Mouse (Mus musculus): Measurements from ENCODE around the gene Syt8. TPM values are rescaled to one million over a fixed set of nuclear protein-coding genes. Genes with fewer than 3 reads are reported as not detected.

The Syt8 gene
- 1.9 and 3.9 TPM in 2 replicates for polyA plus RNA-seq (2014; fragmentation: Nextera tagmentation; extraction: Ambion mirVana)

DNA sequence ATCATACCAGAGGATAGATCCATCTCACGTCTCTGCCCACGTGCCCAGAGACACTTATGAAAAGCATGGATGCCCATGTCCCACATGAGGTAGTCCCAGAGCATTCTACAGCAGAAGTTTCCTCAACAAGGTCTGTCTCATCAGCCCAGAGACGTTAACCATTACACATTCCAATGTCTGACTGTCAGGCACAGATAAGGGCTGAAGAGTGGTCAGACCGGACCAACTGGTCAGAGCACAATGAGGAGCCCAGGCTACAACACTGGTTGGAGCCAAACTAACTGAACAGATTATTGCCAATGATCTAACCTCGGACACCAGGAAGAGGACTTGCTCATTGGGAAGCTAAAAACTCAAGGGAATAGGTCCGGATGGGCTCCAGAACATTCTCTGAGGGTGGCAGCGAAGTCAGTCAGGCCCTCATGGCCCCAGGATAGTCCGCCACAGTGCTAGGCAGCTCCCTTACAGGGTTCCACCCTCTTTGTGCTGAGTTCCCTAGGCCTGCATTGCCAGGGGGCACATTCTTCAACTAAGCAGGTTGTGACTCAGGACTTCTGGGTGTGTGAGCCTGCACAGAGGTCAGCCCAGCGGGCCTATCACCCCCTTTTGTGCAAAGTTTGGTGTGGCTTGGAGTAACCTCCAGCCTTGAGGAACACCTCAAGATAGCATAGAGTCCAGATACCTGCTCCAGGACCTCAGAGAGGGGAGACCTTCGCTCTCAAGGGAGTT, at the start of gene Syt8:
Gene Syt8 (plus strand): TSS at position 714 of the 729 bp plus-strand sequence.
- Histone ChIP-seq H3K4me3 (ENCODE audit: low read depth, low read length) (no peak within 1 kb of the TSS), H3K9ac (ENCODE audit: low read depth, low read length) (no peak within 1 kb of the TSS; the same call in none of the 2 replicates), H3K36me3 (ENCODE audit: control insufficient read depth, insufficient read depth, low read length) (no peaks in the 10 kb centered on the region), H3K9me3 (ENCODE audit: control insufficient read depth, low read length) (no peaks in the 10 kb centered on the region), H3K4me2 (ENCODE audit: low read depth, low read length) (no peak within 1 kb of the TSS), H3K27ac (replicated peaks; ENCODE audit: low read depth, low read length) (peak within 1 kb of the TSS; percentile 79), H3K4me1 (ENCODE audit: control insufficient read depth, insufficient read depth, low read length) (peaks cover 34% of the 10 kb centered on the region), H3K27me3 (replicated peaks; ENCODE audit: control insufficient read depth, insufficient read depth, low read length) (no peaks in the 10 kb centered on the region)
- ATAC-seq (ENCODE audit: low read depth) (no peak), DNase-seq (ENCODE audit: low spot score) (no peak)
- WGBS: 72% methylated on average over 9 of the region's 10 CpGs

DNA sequence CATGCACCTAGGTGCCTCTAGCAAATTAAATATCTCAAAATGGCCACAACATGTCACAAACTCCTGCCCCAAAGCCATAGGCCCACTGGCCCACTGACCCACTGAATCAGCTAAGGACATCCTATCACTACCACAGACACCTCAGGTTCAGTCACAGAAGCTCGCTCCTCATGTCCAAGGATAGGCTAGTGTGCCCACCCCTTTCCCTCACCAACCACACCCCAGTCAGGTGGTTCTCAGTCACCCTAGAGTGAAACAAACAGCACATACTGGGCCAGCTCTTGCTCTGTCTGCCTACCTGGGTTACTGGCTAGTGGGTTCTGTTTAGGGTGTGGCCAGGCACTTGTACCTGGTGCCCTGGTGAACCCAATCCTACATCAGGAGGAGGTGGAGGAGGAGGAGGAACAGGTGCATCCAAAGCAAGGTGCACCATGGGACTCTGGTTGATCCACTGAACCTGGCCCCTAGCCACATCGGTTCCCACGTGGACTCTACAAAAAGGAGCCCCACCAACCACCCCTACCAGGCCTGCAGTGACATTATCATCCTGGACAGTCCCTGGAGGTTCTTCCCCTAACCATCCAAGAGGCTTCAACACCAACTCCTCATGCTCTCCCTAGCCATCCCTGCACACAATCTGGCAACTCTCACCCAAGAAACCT, 48.8 kb upstream of the Syt8 start:
- DNase-seq (ENCODE audit: low spot score) (no peak), ATAC-seq (ENCODE audit: low read depth) (no peak)
- H3K4me2 ChIP-seq (ENCODE audit: low read depth, low read length): peak overlapping the region; percentile 94; the same call in 1 of the 2 replicates
- no peaks in the 10 kb centered on the region for H3K27me3 ChIP-seq (replicated peaks; ENCODE audit: control insufficient read depth, insufficient read depth, low read length)
- H3K4me1 ChIP-seq (ENCODE audit: control insufficient read depth, insufficient read depth, low read length): peaks cover 8% of the 10 kb centered on the region
- no peaks in the 10 kb centered on the region for H3K9me3 ChIP-seq (ENCODE audit: control insufficient read depth, low read length)
- H3K36me3 ChIP-seq (ENCODE audit: control insufficient read depth, insufficient read depth, low read length): peaks cover 41% of the 10 kb centered on the region
- H3K27ac ChIP-seq (replicated peaks; ENCODE audit: low read depth, low read length): no peak overlapping the region
- peak overlapping the region; percentile 78; the same call in 1 of the 2 replicates for H3K4me3 ChIP-seq (ENCODE audit: low read depth, low read length)
- 87% methylated on average over 3 of the region's 3 CpGs for WGBS
- no peak overlapping the region; the same call in 1 of the 2 replicates for H3K9ac ChIP-seq (ENCODE audit: low read depth, low read length)

DNA sequence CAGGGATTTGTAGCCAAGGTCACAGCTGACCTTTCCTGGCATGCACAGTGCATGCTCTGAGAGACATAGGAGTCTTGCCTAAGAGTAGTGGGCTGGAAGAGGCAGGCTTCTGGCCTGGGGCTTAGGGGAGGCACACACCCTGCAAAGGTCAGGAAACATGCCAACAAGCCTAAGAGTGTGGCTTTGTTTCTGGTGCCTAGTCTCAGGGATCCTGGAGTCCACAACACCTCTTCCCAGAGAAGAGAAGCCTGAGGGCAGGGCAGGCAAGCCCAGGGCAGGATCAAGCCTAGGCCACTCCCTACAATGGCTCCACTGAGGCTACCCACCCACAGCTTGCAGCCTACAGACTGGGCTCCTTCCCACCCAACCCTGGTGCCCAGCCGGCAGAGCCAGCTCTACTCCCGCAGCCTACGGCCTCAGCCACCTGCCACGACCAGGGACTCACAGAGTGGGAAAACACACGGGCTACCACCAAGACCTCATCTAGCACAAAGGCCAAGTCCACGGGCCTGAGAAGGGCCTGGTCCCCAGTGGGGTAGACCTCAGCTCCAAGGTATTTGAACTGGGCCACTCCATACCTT, 47.9 kb upstream of the Syt8 start:
- 63% methylated on average over 6 of the region's 6 CpGs for WGBS
- peak overlapping the region; percentile 94 for H3K4me2 ChIP-seq (ENCODE audit: low read depth, low read length)
- DNase-seq (ENCODE audit: low spot score) (no peak), ATAC-seq (ENCODE audit: low read depth) (no peak)
- H3K4me1 ChIP-seq (ENCODE audit: control insufficient read depth, insufficient read depth, low read length): peaks cover 8% of the 10 kb centered on the region
- peak overlapping the region; percentile 81 for H3K9ac ChIP-seq (ENCODE audit: low read depth, low read length)
- H3K4me3 ChIP-seq (ENCODE audit: low read depth, low read length): peak overlapping the region; percentile 78
- peaks cover 32% of the 10 kb centered on the region for H3K36me3 ChIP-seq (ENCODE audit: control insufficient read depth, insufficient read depth, low read length)
- H3K27me3 ChIP-seq (replicated peaks; ENCODE audit: control insufficient read depth, insufficient read depth, low read length): no peaks in the 10 kb centered on the region
- 0 out of 2 replicates have a peak overlapping the region, but pooled peaks have one; percentile 53 for H3K27ac ChIP-seq (replicated peaks; ENCODE audit: low read depth, low read length)
- H3K9me3 ChIP-seq (ENCODE audit: control insufficient read depth, low read length): no peaks in the 10 kb centered on the region

DNA sequence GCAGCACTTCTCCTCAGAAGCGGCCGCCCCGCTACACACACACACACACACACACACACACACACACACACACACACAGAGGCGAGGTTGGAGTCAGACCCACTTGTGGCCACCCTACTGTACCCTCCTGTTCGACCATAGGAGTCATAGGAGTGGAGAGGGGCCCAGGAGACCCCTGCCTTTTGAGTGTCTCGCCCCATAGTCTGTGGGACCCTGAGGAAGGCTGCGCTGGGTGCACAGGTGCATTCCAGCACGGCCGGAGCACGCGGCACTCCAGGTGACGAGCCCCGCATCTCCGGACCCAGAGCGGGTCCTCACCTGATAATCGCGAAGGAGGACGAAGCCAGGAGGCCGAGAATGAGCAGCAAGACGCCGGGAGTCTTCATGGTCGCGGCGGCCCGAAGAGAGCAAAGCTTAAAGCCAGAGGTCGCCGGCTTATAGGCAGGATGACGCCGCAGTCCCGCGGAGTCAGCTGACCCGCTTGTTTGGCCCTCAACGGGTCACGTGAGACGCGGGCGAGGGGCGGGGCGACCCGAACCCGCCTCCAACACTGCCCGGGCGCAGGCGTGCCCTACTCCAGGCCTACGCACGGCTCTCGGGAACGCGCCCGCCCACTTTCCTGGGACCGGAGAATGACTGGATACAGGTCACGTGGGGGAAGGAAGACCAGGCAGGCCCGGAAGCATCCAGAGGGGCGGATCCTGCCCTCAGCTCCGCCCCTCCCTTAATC, 47.1 kb upstream of the Syt8 start, which contains the start of gene Ctsd:
Gene Ctsd (minus strand): TSS at position 620 of the 730 bp plus-strand sequence.
- peak; percentile 97 for ATAC-seq (ENCODE audit: low read depth)
- H3K27ac ChIP-seq (replicated peaks; ENCODE audit: low read depth, low read length): peak within 1 kb of the TSS; percentile 69

DNA sequence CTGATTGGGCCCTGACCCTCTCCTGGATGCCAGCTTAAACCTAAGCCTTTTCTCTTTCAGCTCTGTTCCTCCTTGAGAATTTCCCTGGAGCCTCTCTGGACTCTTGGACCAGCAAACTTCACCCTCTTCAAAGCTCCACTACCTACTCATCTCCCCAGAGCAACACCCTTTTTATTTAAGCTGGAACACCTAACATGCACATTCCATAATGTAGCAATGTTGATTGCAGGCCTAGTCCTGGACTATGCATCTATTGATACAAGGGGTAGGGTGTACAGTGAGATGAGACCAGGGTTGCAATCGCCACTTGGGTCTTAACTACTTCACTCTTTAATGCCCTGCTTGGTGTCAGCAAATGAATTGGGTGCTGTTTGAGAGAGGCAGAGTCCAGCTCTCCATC, 46.5 kb upstream of the Syt8 start:
- Histone ChIP-seq H3K4me2 (ENCODE audit: low read depth, low read length) (peak overlapping the region; percentile 94), H3K9me3 (ENCODE audit: control insufficient read depth, low read length) (no peaks in the 10 kb centered on the region), H3K27me3 (replicated peaks; ENCODE audit: control insufficient read depth, insufficient read depth, low read length) (no peaks in the 10 kb centered on the region), H3K4me1 (ENCODE audit: control insufficient read depth, insufficient read depth, low read length) (peaks cover 8% of the 10 kb centered on the region), H3K4me3 (ENCODE audit: low read depth, low read length) (peak overlapping the region; percentile 78), H3K36me3 (ENCODE audit: control insufficient read depth, insufficient read depth, low read length) (peaks cover 18% of the 10 kb centered on the region; the same call in 1 of the 2 replicates), H3K9ac (ENCODE audit: low read depth, low read length) (peak overlapping the region; percentile 34; the same call in 1 of the 2 replicates), H3K27ac (replicated peaks; ENCODE audit: low read depth, low read length) (peak overlapping the region; percentile 69)
- 100% methylated on average over 1 of the region's 1 CpGs for WGBS
- ATAC-seq (ENCODE audit: low read depth) (no peak; the same call in 1 of the 2 replicates), DNase-seq (ENCODE audit: low spot score) (no peak)

More for the DNA sequence above, 47.1 kb upstream of the Syt8 start, which contains the start of gene Ctsd:
- no peaks in the 10 kb centered on the region for H3K27me3 ChIP-seq (replicated peaks; ENCODE audit: control insufficient read depth, insufficient read depth, low read length)
- H3K4me2 ChIP-seq (ENCODE audit: low read depth, low read length): peak within 1 kb of the TSS; percentile 94
- peaks cover 8% of the 10 kb centered on the region for H3K4me1 ChIP-seq (ENCODE audit: control insufficient read depth, insufficient read depth, low read length)
- H3K4me3 ChIP-seq (ENCODE audit: low read depth, low read length): peak within 1 kb of the TSS; percentile 78
- peak; percentile 98 for DNase-seq (ENCODE audit: low spot score)
- H3K9me3 ChIP-seq (ENCODE audit: control insufficient read depth, low read length): no peaks in the 10 kb centered on the region
- peak within 1 kb of the TSS; percentile 81 for H3K9ac ChIP-seq (ENCODE audit: low read depth, low read length)
- WGBS: under 1% methylated on average over 24 of the region's 55 CpGs
- H3K36me3 ChIP-seq (ENCODE audit: control insufficient read depth, insufficient read depth, low read length): peaks cover 24% of the 10 kb centered on the region; the same call in 1 of the 2 replicates

DNA sequence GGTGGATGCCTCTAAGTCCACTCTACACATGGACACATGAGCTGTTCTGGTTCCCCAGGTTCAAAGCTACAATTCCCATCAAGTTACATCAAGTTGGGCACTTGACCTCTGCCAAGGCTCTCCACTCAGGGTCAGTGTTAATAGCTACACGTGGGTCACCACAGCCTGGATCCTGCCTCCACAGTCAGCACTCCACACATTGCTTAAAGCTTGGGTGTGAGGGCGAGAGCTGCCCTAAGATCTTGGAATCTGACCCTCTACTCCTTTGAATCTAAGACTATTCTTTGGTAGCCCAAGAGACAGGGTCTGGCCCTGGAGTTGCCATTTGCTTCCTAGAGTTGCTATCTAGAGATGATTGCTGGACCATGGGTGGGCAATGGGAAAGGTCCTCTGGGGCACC, 45.9 kb upstream of the Syt8 start:
- Histone ChIP-seq H3K4me1 (ENCODE audit: control insufficient read depth, insufficient read depth, low read length) (peaks cover 8% of the 10 kb centered on the region), H3K27ac (replicated peaks; ENCODE audit: low read depth, low read length) (no peak overlapping the region), H3K36me3 (ENCODE audit: control insufficient read depth, insufficient read depth, low read length) (peaks cover 13% of the 10 kb centered on the region; the same call in 1 of the 2 replicates), H3K27me3 (replicated peaks; ENCODE audit: control insufficient read depth, insufficient read depth, low read length) (no peaks in the 10 kb centered on the region), H3K4me3 (ENCODE audit: low read depth, low read length) (no peak overlapping the region), H3K9me3 (ENCODE audit: control insufficient read depth, low read length) (no peaks in the 10 kb centered on the region), H3K9ac (ENCODE audit: low read depth, low read length) (no peak overlapping the region), H3K4me2 (ENCODE audit: low read depth, low read length) (no peak overlapping the region)
- 97% methylated on average over 2 of the region's 2 CpGs for WGBS
- no peak for ATAC-seq (ENCODE audit: low read depth)
- DNase-seq (ENCODE audit: low spot score): no peak

DNA sequence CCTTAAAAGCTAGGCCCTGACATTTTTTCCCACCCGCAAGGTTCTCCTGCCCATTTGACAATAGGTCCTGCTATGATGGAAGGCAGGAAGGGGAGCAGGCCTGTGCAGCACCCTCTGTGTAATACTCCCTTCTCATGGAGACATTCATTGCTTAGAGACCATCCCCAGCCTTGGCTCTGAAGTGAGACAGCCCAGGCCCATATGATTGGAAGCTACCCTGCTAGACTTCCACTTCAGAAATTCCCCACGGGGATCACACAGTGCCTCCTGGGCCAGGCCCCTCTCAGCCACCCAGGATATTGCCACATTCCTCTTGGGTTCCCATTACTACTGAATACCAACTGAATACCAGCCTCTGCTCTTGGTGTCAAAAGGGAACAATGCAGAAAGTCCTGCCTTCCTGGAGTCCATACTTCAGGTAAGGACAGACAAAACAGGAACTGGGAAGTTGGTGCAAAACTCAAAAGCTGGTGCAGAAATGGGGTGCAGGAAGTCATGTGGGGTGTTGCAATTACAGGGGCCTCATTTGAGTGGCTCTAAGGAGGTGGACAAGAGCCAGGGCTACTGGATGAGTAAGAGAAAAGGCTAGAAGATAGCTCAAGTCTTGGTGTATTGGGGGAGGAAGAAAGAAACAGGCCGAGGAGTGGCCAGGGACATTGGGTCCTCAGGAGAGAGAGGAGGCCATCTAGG, 44.5 kb upstream of the Syt8 start:
- Histone ChIP-seq H3K27ac (replicated peaks; ENCODE audit: low read depth, low read length) (no peak overlapping the region), H3K4me3 (ENCODE audit: low read depth, low read length) (no peak overlapping the region), H3K36me3 (ENCODE audit: control insufficient read depth, insufficient read depth, low read length) (peaks cover 3% of the 10 kb centered on the region; the same call in 1 of the 2 replicates), H3K4me1 (ENCODE audit: control insufficient read depth, insufficient read depth, low read length) (peaks cover 8% of the 10 kb centered on the region), H3K9ac (ENCODE audit: low read depth, low read length) (no peak overlapping the region), H3K4me2 (ENCODE audit: low read depth, low read length) (no peak overlapping the region), H3K27me3 (replicated peaks; ENCODE audit: control insufficient read depth, insufficient read depth, low read length) (no peaks in the 10 kb centered on the region), H3K9me3 (ENCODE audit: control insufficient read depth, low read length) (no peaks in the 10 kb centered on the region)
- WGBS: 87% methylated on average over 3 of the region's 3 CpGs
- no peak for DNase-seq (ENCODE audit: low spot score)
- no peak for ATAC-seq (ENCODE audit: low read depth)

All from embryonic facial prominence, embryonic 14.5 days (tissue).